Mouse (Mus musculus): ENCODE measurements around the gene C1galt1. TPM values are rescaled to one million over a fixed set of nuclear protein-coding genes. Genes with fewer than 3 reads are reported as not detected.

The C1galt1 gene
- polyA plus RNA-seq, 1 experiment from 2014 or later = 2.7 TPM

GRCm38 (mm10) chr6:7857356-7858247, 13.0 kb downstream of the C1galt1 start:
- H3K27me3 ChIP-seq (ENCODE audit: insufficient read depth, low read length) = no peaks in the 10 kb centered on the region
- peaks cover 14% of the 10 kb centered on the region; the same call in 1 of the 2 replicates for H3K4me1 ChIP-seq (ENCODE audit: insufficient read depth, low read length)
- H3K4me3 ChIP-seq (ENCODE audit: low read length) = no peak overlapping the region
- no peak overlapping the region for H3K9ac ChIP-seq (replicated peaks; ENCODE audit: low read length)
- H3K27ac ChIP-seq (ENCODE audit: low read length) = no peak overlapping the region
- no peak overlapping the region for H3K4me2 ChIP-seq (replicated peaks; ENCODE audit: low read depth, low read length)
- no peak for ATAC-seq (ENCODE audit: low FRiP score, low TSS enrichment)
- H3K36me3 ChIP-seq (ENCODE audit: insufficient read depth, low read length) = no peaks in the 10 kb centered on the region
- WGBS = 74% methylated on average over 8 of the region's 8 CpGs
- no peaks in the 10 kb centered on the region for H3K9me3 ChIP-seq (ENCODE audit: low read length)

- WGBS = 78% methylated on average over 5 of the region's 5 CpGs
- Histone ChIP-seq H3K9me3 (ENCODE audit: low read length) (no peaks in the 10 kb centered on the region), H3K4me3 (ENCODE audit: low read length) (no peak overlapping the region), H3K4me1 (ENCODE audit: insufficient read depth, low read length) (peaks cover 14% of the 10 kb centered on the region; the same call in 1 of the 2 replicates), H3K27me3 (ENCODE audit: insufficient read depth, low read length) (no peaks in the 10 kb centered on the region), H3K27ac (ENCODE audit: low read length) (no peak overlapping the region), H3K4me2 (replicated peaks; ENCODE audit: low read depth, low read length) (no peak overlapping the region), H3K9ac (replicated peaks; ENCODE audit: low read length) (no peak overlapping the region), H3K36me3 (ENCODE audit: insufficient read depth, low read length) (no peaks in the 10 kb centered on the region)
- no peak for ATAC-seq (ENCODE audit: low FRiP score, low TSS enrichment)
These were observed 13.9 kb downstream of the C1galt1 start for GRCm38 (mm10) chr6:7858586-7858985.

- Histone ChIP-seq H3K4me1 (ENCODE audit: insufficient read depth, low read length) (peaks cover 14% of the 10 kb centered on the region; the same call in 1 of the 2 replicates), H3K36me3 (ENCODE audit: insufficient read depth, low read length) (no peaks in the 10 kb centered on the region; the same call in 1 of the 2 replicates), H3K9me3 (ENCODE audit: low read length) (no peaks in the 10 kb centered on the region), H3K4me3 (ENCODE audit: low read length) (no peak overlapping the region), H3K27me3 (ENCODE audit: insufficient read depth, low read length) (no peaks in the 10 kb centered on the region), H3K27ac (ENCODE audit: low read length) (no peak overlapping the region), H3K4me2 (replicated peaks; ENCODE audit: low read depth, low read length) (no peak overlapping the region), H3K9ac (replicated peaks; ENCODE audit: low read length) (no peak overlapping the region)
- 91% methylated on average over 3 of the region's 3 CpGs for WGBS
- no peak for ATAC-seq (ENCODE audit: low FRiP score, low TSS enrichment)
These were observed 14.5 kb downstream of the C1galt1 start for GRCm38 (mm10) chr6:7859161-7859560.

- no peaks in the 10 kb centered on the region for H3K9me3 ChIP-seq (ENCODE audit: low read length)
- no peak overlapping the region for H3K9ac ChIP-seq (replicated peaks; ENCODE audit: low read length)
- H3K27me3 ChIP-seq (ENCODE audit: insufficient read depth, low read length) = no peaks in the 10 kb centered on the region
- no peaks in the 10 kb centered on the region; the same call in 1 of the 2 replicates for H3K36me3 ChIP-seq (ENCODE audit: insufficient read depth, low read length)
- ATAC-seq (ENCODE audit: low FRiP score, low TSS enrichment) = no peak
- whole genome bisulfite sequencing = 59% methylated on average over 3 of the region's 3 CpGs
- H3K4me1 ChIP-seq (ENCODE audit: insufficient read depth, low read length) = peaks cover 13% of the 10 kb centered on the region; the same call in 1 of the 2 replicates
- no peak overlapping the region for H3K4me3 ChIP-seq (ENCODE audit: low read length)
- no peak overlapping the region for H3K27ac ChIP-seq (ENCODE audit: low read length)
- H3K4me2 ChIP-seq (replicated peaks; ENCODE audit: low read depth, low read length) = no peak overlapping the region
These were observed 16.4 kb downstream of the C1galt1 start for GRCm38 (mm10) chr6:7861033-7861432.

GRCm38 (mm10) chr6:7863354-7863753, 18.7 kb downstream of the C1galt1 start:
- H3K9ac ChIP-seq (replicated peaks; ENCODE audit: low read length) = no peak overlapping the region
- H3K4me3 ChIP-seq (ENCODE audit: low read length) = no peak overlapping the region
- no peaks in the 10 kb centered on the region for H3K9me3 ChIP-seq (ENCODE audit: low read length)
- no peaks in the 10 kb centered on the region for H3K27me3 ChIP-seq (ENCODE audit: insufficient read depth, low read length)
- WGBS = 76% methylated on average over 4 of the region's 4 CpGs
- H3K4me2 ChIP-seq (replicated peaks; ENCODE audit: low read depth, low read length) = no peak overlapping the region
- H3K4me1 ChIP-seq (ENCODE audit: insufficient read depth, low read length) = 0 out of 2 replicates have a peak, but pooled peaks cover 3% of the 10 kb centered on the region
- no peak for ATAC-seq (ENCODE audit: low FRiP score, low TSS enrichment)
- peaks cover 2% of the 10 kb centered on the region; the same call in 1 of the 2 replicates for H3K36me3 ChIP-seq (ENCODE audit: insufficient read depth, low read length)
- H3K27ac ChIP-seq (ENCODE audit: low read length) = no peak overlapping the region

- H3K27ac ChIP-seq (ENCODE audit: low read length) = no peak overlapping the region
- H3K4me3 ChIP-seq (ENCODE audit: low read length) = no peak overlapping the region
- no peaks in the 10 kb centered on the region for H3K9me3 ChIP-seq (ENCODE audit: low read length)
- no peak overlapping the region for H3K9ac ChIP-seq (replicated peaks; ENCODE audit: low read length)
- H3K36me3 ChIP-seq (ENCODE audit: insufficient read depth, low read length) = no peaks in the 10 kb centered on the region
- H3K27me3 ChIP-seq (ENCODE audit: insufficient read depth, low read length) = no peaks in the 10 kb centered on the region
- ATAC-seq (ENCODE audit: low FRiP score, low TSS enrichment) = no peak
- H3K4me2 ChIP-seq (replicated peaks; ENCODE audit: low read depth, low read length) = no peak overlapping the region
- H3K4me1 ChIP-seq (ENCODE audit: insufficient read depth, low read length) = no peaks in the 10 kb centered on the region
- WGBS = 86% methylated on average over 5 of the region's 5 CpGs
These were observed 32.2 kb downstream of the C1galt1 start for GRCm38 (mm10) chr6:7876836-7877235.

GRCm38 (mm10) chr6:7881595-7882128, 37.0 kb downstream of the C1galt1 start:
- Histone ChIP-seq H3K4me3 (ENCODE audit: low read length) (no peak overlapping the region), H3K4me1 (ENCODE audit: insufficient read depth, low read length) (no peaks in the 10 kb centered on the region)
- WGBS = 67% methylated on average over 1 of the region's 1 CpGs

GRCm38 (mm10) chr6:7882520-7882919, 37.9 kb downstream of the C1galt1 start:
- no peaks in the 10 kb centered on the region for H3K27me3 ChIP-seq (ENCODE audit: insufficient read depth, low read length)
- no peak overlapping the region for H3K27ac ChIP-seq (ENCODE audit: low read length)
- H3K4me2 ChIP-seq (replicated peaks; ENCODE audit: low read depth, low read length) = no peak overlapping the region
- WGBS = 62% methylated on average over 13 of the region's 13 CpGs
- no peaks in the 10 kb centered on the region for H3K36me3 ChIP-seq (ENCODE audit: insufficient read depth, low read length)
- H3K4me3 ChIP-seq (ENCODE audit: low read length) = no peak overlapping the region
- no peaks in the 10 kb centered on the region for H3K9me3 ChIP-seq (ENCODE audit: low read length)
- no peaks in the 10 kb centered on the region for H3K4me1 ChIP-seq (ENCODE audit: insufficient read depth, low read length)
- H3K9ac ChIP-seq (replicated peaks; ENCODE audit: low read length) = no peak overlapping the region
- no peak for ATAC-seq (ENCODE audit: low FRiP score, low TSS enrichment)

More at GRCm38 (mm10) chr6:7881595-7882128, 37.0 kb downstream of the C1galt1 start:
- ATAC-seq (ENCODE audit: low FRiP score, low TSS enrichment) = no peak
- H3K27ac ChIP-seq (ENCODE audit: low read length) = no peak overlapping the region
- no peaks in the 10 kb centered on the region for H3K9me3 ChIP-seq (ENCODE audit: low read length)
- H3K27me3 ChIP-seq (ENCODE audit: insufficient read depth, low read length) = no peaks in the 10 kb centered on the region
- H3K4me2 ChIP-seq (replicated peaks; ENCODE audit: low read depth, low read length) = no peak overlapping the region
- no peaks in the 10 kb centered on the region for H3K36me3 ChIP-seq (ENCODE audit: insufficient read depth, low read length)
- H3K9ac ChIP-seq (replicated peaks; ENCODE audit: low read length) = no peak overlapping the region

GRCm38 (mm10) chr6:7885994-7886684, 41.5 kb downstream of the C1galt1 start:
- no peaks in the 10 kb centered on the region for H3K36me3 ChIP-seq (ENCODE audit: insufficient read depth, low read length)
- no peak overlapping the region for H3K9ac ChIP-seq (replicated peaks; ENCODE audit: low read length)
- H3K9me3 ChIP-seq (ENCODE audit: low read length) = no peaks in the 10 kb centered on the region
- no peak overlapping the region for H3K4me2 ChIP-seq (replicated peaks; ENCODE audit: low read depth, low read length)
- H3K4me3 ChIP-seq (ENCODE audit: low read length) = no peak overlapping the region
- 66% methylated on average over 5 of the region's 5 CpGs for WGBS
- ATAC-seq (ENCODE audit: low FRiP score, low TSS enrichment) = no peak
- no peaks in the 10 kb centered on the region for H3K27me3 ChIP-seq (ENCODE audit: insufficient read depth, low read length)
- no peaks in the 10 kb centered on the region for H3K4me1 ChIP-seq (ENCODE audit: insufficient read depth, low read length)
- H3K27ac ChIP-seq (ENCODE audit: low read length) = no peak overlapping the region

All from kidney, embryonic 16.5 days (tissue).